Mouse (Mus musculus) fibroblast of lung, adult 2 months (primary cell): ENCODE results near the gene Col16a1.

Experiments
- DNase-seq: peaks from one replicate; pipeline ENCODE4 v3.0.0-alpha.2; 2011; ENCODE audit warnings: low read depth

Col16a1 gene

DNA sequence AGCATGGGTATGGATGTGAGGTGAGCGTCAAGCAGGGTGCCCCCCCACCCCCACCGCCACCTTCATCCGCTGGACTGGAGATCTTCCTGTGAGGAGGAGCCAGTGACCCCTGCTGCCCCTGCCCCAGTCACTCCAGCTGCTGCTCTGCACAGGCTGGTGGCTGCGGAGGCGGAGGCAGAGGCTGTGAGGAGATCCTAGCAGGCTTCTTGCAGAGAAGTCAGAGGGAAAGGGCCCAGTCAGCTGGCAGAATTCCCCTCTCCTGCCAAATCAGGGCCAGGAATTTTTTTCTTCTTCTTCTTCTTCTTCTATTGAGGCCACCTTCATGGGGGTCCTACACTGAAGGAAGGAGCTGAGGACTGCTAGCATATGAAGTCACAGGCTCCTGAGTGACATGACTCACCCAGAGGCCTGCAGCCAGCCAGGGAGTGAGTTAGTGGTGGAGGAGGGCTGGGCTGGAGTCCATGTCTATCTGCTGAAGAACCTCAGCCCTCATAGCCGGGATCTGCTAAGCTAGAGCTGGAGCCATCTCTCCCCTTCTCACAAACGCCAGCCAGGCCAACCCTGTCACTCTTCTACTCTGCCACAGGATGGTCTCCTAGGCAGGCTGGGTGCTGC is 36.8 kb downstream of the Col16a1 start:
- DNase-seq, result no peak

DNA sequence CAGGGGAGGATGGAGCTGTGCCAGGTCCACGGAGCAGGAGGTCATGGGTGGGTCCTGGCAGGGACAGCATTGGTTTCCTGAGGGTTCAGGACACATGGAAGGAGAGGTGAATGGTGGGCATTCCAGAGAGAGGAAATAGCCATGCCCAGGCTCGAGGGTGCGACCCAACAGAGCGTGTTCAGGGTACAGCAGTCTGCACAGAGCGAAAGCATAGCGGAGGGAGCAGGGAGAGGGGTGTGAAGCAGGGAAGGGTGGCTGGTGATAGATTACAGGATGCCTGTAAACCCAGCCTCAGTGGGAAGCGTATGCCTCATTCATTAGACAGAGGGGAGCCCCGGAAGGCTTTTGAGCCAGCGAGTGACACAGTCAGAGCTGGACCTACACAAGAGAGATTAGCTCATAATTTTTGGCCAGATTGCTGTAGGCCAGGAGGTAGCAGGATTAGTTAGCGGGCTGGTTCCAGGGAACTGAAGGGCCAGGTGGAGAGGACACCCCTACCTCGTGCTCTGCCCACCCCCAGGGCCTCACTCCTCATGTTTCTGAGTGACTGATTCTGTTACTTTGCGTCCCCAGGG is 37.7 kb downstream of the Col16a1 start:
- no peak for DNase-seq

DNA sequence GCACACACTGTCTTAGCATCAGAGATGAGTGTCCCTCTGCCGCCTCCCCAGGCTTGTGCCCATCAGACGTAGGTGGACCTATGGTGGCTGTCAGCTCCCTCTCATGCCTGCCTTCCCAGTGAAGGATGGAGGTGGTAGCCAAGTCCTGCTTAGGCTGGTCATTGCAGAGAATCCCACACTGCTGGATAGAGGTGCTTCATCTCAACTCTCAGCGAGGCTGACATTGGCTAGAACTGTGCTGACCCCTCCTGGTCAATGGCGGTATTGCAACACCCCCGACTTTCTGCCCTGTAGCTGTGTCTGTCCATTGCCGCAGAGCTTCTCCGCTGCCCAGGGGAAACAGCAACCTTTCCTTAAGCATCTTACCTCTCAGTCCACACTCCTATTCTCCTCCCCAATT is 39.7 kb downstream of the Col16a1 start:
- DNase-seq, result no peak

DNA sequence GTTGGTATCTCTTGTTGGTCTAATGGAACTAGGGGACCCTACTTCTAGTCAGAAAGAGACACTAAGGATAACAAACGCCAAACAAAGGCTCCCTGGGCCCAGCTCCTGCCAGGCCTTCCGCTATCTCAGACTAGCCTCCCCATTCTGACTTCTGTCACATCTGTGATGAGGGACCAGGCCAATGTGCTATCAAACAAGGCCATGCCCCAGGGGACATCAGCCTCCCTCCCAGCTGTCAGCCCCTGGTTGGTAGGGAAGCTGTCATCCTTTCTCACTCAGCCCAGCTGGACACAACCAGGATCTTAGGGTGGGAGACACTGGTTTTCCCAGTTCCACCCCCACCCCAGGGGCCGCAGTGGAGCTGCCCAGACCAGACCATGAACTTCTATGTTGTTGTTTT is 47.5 kb downstream of the Col16a1 start:
- DNase-seq, result no peak

DNA sequence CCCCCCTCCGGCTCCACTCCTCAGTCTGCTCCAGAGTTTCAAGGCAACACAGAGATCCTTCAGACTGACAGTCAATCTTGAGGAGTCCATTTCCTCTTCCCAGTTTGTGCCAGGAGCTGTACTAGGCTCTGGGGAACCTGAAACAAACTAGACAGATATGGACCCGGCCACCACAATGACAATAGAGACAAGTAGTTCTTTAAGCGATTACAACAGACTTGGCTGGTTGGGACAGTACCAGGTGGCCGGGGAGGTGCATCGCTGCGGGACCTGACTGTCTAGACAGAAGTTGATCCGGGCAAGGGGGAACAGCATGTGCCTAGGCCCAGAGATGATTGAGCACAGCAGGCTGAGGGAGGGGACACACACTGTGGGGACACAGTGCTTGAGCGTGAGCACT is 53.5 kb downstream of the Col16a1 start:
- no peak for DNase-seq

DNA sequence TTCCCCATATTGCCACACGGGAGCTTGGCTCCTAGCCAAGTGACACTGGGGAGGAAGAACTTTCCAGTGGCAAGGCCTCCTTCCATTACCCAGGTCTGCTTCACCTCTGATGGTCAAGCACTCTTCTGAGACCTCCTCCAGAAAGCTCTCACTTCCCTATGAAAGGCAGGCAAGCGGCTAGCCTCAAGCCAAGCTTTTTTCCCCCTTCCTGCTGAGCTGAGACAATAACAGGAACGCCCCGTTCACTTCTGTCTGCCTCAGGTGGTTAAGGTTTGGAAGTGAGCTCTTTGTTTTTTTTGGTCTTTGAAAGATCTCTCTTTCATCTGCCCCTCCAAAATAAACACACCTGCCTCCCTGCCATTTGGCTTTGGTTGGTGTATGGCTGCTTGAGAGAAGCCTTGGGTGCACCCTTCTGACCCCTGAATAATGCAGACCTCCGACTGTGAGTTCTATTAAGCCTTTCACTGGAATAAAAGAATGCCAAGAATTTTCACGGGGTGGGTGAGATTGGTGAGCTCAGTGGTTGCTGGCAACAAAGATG is 54.5 kb downstream of the Col16a1 start, which contains the start of gene Pef1:
TSS of gene Pef1 (plus strand) at position 448 of the 541 bp plus-strand sequence.
- no peak for DNase-seq

DNA sequence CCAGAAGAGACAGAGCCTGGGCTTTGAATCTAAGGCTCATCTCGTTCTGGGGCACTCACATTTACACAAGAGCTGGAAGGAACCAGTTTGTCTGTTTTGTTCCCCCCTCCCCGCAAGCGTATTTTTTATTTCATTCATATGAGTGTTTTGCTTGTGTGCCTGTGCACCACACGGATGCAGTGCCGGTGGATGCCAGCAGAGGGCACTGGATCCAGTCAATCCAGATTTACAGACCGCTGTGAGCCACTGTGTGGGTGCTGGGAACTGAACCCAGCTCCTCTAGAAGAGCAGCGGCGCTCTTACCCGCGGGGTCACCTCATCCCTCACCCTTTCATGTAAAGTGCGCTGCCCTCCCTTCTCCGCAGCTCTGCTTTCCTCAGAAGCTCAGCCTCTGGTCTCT is 56.0 kb downstream of the Col16a1 start:
- DNase-seq, result no peak

DNA sequence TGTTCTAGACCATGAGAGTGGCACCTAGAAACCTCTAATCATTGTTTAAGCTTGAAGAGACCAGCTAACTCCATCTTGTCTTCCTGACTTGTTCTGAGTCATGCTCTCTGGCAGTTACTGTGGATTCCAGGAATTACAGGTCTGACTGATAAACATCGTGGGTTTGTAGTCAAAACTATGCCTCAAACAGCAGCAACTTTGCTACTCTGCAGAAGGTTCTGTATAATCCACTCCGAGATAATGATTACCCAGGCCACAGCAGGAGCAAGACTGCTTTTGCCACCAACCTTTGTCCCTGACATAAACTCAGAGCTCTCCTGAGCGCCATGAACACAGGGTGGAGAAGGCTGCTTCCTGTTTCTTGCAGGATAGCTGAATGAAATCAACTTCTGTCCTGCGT is 56.9 kb downstream of the Col16a1 start:
- peak; percentile 57 for DNase-seq

DNA sequence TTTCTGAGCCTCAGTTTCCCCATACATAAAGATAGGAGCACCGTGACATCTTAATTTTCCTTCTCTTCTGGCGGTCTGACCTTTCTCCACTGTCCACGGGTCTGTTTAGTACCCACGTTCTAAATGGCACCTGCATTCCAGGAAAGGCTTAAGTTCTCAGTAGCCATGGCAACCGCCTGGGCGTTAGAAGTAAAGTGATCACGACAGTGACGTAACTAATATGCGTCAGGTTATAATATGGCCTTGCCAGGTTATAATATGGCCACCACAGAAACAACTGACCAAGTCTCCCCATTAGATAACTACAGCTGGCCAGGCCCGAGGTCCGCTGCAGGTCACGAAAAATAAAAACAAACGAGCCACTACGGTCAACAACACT is 59.4 kb downstream of the Col16a1 start:
- no peak for DNase-seq

DNA sequence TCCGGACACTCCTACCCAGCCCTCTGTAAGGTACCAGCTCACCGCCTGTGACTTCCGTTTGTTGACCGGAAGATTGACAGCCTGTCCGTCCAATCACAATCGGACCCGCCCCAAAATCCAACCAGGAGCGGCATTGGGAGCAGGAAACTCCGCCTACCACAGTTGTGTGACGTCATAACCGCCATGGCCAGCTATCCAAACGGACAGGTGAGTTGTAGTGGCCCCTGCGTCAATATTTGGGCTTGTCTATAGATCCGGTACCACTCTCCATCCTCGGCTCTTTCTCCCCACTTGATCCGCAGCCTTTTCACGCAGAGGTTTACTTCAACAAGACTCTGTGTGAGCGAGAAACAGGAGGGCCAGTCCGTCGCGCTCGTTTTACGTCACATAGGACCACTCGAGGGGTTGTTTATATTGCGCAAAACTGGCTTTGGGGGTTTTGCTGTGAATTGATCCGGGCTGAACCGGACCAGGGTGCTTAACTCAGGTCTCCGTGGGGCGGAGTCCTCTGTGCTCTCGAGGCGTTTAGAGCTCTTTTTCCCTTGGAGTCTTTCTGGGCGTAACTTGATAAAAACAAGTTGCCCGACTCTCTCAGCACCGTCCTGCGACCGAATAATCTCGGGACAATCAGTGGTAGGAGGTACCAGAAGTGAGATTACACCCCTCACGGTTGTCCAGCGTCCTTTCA is 59.9 kb downstream of the Col16a1 start:
- DNase-seq, result peak; percentile 97

DNA sequence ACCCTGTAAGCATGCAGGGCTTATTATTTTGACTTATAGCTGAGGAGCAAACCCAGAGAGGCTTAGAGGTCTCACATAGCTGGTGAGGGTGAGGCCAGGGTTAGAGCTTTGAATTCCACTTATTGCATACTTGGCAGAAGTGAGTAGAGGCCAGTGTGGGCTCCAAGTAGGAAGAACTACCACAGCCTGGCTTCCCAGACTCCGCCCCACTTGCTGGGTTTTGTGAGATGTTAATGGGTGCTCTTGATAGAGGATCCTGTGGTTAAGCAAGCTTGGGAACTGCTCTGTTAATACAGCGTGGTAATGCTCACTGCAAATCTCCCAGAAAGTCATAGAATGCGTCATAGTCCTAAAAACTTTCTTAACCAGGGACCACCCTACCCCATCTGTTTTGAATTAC is 61.3 kb downstream of the Col16a1 start:
- DNase-seq, result peak; percentile 75

DNA sequence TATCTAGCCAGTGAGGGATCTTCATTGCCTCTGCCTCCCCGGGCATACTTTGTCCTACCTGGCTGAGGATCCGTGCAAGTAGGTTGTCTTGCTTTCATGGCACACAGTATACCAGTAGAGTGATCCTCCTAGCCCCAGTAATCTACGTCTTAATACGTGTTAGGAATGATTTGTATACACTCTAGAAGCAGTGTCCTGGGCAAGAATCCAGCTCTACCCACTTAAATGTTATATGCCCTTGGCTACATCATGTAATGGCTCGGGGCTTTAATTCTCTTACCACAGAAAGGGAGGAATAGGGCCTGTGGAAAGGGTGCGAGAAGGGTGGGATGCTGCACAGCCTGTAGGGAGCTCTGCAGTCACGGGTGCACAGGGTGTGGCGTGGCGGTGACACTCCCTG is 62.0 kb downstream of the Col16a1 start:
- no peak for DNase-seq

DNA sequence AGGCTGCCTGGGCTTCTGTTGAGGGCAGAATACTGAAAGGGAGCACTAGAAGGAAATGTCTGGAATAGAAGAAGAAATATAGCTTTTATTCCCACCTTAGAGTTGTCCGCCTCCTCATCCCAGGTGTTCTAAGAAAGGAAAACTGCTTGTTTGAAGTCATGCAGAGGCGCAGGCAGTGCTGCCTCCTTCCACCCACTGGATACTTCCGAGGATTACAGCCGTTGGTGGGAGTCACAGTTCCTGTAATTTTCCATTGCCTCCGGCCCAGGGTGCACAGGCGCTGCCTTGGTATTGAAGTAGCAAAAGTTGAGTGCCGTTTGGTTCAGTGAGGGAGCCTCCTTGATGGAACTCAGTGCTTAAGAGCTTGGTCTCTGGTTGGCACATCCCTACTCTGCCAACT is 62.5 kb downstream of the Col16a1 start:
- no peak for DNase-seq

DNA sequence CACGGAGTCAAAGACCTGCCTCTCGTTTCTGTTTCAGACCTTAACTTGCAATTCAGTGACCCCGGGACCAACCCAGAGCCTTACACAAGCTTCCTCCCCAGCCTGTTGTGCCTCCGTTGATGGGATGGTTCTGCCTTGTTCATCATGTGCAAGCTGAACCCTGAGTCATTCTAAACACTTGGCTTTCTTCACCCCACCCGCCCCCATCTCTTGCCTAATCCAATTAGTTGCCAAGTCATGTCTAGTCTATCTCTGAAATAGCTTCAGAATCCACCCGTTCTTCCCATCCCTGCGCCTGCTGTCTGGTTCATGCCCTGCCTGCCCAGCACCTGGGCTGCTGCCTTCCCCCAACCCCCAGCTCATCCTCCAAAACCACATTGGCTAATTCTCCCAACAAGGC is 64.7 kb downstream of the Col16a1 start:
- DNase-seq, result peak; percentile 87

DNA sequence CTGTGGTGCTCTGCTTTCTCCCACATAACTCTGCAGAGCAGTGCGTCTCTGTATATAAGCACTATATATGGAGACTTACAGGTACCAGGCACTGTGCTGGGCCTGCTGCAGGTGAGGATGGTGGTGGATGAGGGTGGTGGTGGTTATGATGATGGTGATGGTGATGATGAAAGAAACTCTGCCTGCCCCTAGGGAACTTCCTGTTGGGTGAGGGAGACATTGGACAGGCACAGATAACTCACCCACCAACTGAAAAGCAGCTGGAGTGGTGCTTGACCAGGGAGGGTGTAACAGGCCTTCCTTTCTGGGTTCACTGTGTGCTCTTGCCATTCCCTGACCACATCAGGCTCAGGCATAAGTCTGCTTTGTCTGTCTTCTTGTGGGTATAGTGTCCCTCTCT is 65.1 kb downstream of the Col16a1 start:
- no peak for DNase-seq

DNA sequence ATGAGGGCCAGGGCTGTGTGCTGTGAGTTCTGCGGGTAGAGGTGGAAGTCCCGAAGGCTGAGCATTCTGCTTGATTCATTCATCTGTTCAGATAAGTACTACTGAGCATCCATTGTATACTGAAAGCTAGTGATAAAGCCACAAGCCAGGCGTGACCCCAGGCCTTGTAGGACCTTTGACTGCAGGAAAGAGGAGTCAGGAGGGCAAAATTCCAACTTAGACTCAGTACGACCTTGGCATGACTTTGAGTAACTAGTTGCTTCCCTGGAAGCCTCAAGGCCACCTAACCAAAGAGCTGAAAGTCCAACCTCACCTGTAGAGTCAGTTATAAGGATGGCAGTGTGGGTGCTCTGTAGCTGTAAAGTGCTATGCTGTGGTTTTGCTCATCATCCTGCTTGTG is 73.1 kb downstream of the Col16a1 start:
- no peak for DNase-seq

DNA sequence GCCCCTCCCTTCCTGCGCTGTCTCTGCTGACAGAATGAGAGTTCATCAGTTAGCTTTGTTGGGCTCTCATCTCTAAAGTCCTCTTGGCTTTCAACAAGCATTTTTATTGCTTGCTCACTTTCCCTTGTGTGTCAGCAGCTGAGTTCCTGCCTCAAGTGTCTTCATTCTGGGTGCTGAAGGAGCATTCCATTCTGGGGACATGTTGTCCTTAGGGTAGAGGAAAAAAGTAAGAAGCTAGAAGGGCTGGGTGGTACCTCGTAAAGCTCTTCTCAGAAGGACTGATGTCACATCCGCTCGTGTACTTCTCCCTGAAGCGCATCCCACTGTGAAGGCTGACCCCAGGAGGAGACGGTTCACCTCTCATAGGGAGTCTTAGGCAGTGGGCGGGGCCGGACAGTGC is 73.9 kb downstream of the Col16a1 start:
- DNase-seq, result no peak

DNA sequence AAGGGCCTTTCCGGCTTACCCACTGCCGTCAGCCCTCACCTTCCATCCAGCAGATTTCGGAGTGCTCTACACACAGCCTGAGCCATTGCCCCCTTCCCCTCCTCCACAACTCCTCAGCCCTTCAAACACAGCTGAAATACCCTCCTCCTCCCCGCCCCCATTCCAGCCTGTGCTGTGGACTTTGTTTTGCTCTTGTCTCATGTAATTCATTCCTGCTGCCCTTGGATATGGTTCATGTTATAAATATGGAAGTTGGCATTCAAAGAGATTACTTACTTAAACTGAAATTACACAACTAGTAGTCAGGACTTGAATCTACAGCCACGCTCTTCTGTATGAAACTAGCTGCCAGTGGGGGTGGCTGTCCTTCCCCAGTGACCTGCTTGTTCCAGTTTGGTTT is 75.4 kb downstream of the Col16a1 start:
- DNase-seq, result no peak

DNA sequence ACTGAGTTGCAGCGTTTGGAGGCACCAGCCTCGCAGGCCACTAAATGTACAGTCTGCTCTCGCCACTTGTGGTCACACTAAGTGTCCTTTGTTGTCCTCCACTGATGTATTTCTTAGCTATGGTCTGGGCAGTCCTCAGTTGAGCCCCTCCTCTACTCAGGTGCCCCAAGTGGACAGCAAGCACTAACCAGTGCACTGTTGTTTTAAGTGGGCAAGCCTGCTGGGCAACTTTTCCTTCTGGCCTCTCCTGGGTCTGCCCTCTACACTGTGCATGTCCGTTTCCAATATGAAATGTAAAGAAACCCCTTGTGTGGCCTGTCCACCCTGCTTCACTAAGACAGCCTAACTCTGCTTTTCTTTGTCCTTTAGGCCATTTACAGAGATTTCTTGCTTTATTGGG is 76.5 kb downstream of the Col16a1 start:
- DNase-seq, result no peak

DNA sequence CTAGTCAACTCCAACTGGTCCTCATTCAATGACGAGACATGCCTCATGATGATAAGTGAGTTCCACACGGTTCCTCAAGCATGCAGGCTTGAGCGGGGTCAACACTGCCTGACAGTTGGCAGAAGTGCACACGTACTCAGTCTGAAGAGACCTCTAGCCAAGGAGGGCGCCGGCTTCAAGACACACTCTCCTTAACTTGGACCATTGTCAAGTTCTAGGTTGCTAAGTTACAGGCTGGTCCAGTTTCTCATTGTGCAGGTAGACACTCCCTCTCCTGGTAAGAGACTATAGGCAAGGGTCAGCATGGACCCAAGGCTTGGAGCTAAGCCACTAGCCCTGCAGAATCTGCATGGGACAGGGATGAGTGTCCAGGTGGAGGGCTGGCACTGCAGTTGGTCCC is 77.5 kb downstream of the Col16a1 start:
- DNase-seq, result no peak

DNA sequence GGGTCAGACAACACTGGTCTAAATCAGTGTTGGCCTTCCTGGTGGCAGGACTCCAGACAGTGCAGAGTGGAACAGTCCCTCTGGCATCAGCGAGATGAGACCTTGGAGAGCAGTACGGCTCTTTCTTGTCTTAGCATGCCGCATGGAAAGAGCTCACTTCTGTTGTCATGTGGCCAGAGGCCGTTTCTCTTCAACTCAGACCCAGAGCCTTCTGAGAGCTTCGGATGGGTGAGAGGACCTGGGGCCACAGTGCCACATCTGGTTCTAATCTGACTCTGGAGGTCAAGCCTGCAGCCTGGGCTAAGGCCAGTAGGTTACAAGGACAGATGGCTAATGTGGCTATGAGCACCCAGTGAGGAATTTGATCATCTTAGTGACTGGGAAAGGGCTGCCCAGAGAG is 78.3 kb downstream of the Col16a1 start:
- DNase-seq, result no peak

DNA sequence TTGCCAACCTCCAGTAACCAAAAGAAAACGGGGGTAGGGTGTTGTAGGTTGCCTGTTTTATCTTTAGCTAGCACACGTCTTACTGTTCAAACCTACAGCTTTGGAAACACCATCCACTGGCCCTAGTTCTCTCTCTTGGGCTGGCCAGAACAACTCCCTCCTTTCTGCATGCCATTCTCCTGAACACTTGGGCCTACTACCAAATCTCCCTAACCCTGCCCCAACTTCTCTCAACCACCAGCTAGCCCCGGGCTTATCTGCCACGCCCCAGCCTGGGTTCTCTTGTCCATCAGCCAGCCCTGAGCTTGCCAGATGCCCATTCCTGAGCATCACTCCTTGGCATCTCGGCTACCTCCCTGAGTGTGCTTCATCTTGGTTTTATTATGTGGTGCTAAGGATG is 81.3 kb downstream of the Col16a1 start:
- no peak for DNase-seq

DNA sequence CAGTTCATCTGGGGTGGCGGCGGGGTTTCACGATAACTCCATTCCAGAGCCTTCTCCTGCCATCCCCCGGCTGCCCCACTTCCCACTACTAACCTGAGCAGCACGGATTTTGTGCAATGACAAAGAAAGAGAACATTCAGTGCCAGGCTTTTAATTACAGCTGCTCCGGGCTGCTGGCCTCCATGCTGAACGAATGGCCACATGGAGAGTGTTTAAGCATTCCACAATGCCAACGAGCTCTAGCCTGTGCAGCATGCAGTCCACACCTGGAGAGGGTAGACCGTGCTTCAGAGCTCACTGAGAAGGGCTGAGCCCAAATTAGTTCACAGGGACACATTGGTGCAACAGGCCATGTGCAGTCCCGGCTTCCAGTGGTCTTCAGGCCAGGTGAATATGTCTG is 82.4 kb downstream of the Col16a1 start:
- no peak for DNase-seq
